Mouse (Mus musculus) cerebellum, adult 2 months (tissue): ENCODE data around the gene Rsph14.

Experiments used
- CTCF ChIP-seq: fragments of 200-500 bp; IDR thresholded peaks from 2 replicates; pipeline ENCODE4 v1.5.1; 2011; ENCODE audit warnings: low read depth, mild to moderate bottlenecking, control low read depth, low read length, moderate library complexity, borderline replicate concordance; ENCODE audit not compliant: insufficient read depth
- POLR2A ChIP-seq: fragments of 200-500 bp; IDR thresholded peaks from 2 replicates; pipeline ENCODE4 v1.6.1; 2011; ENCODE audit warnings: low read length, control low read depth, borderline replicate concordance; ENCODE audit not compliant: insufficient read depth

DNA sequence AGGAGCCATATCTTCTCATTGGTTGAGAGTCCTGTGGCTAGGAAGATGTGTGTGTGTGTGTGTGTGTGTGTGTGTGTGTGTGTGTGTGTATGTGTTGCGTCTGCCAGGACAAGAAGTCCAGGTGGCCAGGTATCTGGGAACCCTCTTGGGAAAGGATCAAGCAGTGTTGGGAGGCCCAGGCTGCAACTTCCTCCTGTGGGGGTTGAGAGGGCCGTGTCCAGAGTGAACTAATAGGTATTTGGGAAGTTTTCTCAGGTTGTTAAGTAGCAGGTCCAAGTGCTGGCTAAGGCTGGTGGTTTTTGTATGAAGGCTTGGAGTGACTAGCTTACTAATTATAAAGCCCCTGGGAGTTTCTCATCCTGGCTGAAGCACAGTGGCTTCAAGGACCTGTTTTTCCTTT lies 35.7 kb upstream of the Rsph14 start:
- TF ChIP-seq POLR2A: no peak
- no peak for TF ChIP-seq CTCF
